Mouse (Mus musculus): ENCODE results near the gene Defb30. TPM values are rescaled to one million over a fixed set of nuclear protein-coding genes. Genes with fewer than 3 reads are reported as not detected.

The Defb30 gene
- not detected for total RNA-seq (2021)

DNA sequence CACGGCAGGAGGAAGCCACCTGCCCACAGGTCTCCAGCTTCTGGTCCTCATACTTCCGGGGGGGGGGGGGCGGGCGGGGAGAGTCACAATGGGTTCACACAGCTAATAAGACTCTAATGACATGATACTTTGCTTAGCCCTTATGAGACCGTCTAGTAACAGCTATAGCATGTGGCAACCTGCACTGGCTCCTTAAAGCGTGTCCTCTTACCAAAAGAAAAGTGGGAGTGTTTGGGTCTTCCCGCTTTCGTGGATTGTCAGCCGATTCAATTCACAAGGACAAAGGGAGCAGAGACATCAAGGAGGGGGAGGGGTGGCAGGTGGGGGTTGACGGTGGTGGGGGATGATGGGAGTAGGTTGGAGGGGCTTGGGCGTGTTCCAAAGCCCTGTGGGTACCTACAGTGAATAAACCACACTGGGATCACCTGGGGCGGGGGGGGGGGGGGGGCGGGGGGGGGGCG lies at the start of gene Defb30:
Gene Defb30 (minus strand): TSS at position 51 of the 461 bp plus-strand sequence.
- no peak for DNase-seq

DNA sequence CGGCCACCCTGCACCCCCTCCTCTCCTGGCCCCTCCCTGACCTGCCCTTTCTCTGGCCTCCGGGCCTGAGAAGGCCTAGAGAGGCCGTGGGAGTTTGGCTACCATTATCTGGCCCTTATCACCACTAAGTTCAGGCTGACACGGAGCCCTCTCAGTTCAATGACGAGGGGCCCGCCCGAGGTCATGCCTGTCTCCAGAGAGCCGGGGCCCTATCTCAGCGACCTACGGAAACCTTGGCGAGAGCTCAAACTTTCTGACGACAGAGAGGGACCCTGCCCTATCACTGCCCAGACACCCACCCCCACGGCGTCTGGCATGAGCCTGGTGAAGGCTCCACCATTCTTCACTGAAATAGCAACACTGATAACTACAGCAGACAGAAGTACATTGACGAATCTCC lies 17.9 kb upstream of the Defb30 start:
- no peak for DNase-seq
- intact Hi-C loops (cut with DNase I) = loop anchor here (5.0 kb wide), 1 partner anchor 130 kb away; no protein-coding TSS in a partner anchor

More for the DNA sequence above, at the start of gene Defb30:
- intact Hi-C loops (cut with DNase I) = no loop called here

DNA sequence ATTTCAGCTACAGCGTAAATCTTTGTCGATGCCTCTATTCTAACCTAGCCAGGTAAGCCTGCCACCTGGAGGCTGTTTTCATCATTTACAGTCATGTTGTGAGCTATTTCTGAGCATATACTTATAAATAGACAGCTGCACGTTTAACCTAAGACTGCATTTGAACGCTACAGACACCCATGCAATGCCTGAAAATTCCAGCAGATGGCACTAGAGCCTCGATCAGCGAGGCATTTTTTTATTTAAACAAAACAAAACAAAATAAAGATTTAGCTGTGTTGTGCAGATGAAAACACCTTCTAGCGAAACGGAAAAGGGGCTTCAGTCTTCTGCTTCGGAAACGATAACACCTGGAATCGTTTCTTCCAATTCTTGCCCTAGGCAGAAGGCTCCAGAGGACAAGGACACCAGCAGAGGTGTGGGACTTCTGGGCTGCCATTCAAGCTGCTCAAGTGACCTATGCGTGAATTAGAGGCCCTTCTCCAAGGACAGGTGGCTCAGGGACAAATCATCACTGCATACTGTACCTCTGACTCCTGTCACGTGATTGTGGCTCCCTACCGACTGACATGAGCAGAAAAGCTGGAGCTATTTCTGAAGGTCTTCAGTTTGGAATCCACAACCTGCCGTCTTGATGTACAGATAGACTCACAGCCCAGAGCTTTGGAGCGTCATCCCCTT lies 17.0 kb upstream of the Defb30 start:
- DNase-seq = peak; percentile 71
- intact Hi-C loops (cut with DNase I) = loop anchor here (5.0 kb wide), 1 partner anchor 131 kb away; no protein-coding TSS in a partner anchor

DNA sequence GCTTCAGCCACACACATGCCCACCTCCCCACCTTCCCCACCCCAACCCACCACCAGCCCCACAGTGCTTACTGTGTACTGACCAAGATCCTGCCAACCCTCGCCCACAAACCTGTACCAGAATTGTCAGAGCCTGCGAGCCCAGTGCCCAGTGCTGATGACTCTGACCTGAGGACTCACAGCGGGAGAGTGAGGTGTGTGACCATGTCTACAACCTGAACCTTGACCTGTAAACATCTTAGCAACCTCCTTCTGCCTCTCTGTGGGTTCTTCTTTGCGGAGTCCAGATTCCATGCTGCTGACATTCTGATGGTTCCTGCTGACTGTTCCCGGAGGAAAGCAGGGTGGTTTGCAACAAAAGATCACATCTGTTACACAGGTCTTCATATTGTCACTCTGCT lies 15.6 kb upstream of the Defb30 start:
- DNase-seq = no peak
- intact Hi-C loops (cut with DNase I) = loop anchor here (5.0 kb wide), 1 partner anchor 132 kb away; no protein-coding TSS in a partner anchor

DNA sequence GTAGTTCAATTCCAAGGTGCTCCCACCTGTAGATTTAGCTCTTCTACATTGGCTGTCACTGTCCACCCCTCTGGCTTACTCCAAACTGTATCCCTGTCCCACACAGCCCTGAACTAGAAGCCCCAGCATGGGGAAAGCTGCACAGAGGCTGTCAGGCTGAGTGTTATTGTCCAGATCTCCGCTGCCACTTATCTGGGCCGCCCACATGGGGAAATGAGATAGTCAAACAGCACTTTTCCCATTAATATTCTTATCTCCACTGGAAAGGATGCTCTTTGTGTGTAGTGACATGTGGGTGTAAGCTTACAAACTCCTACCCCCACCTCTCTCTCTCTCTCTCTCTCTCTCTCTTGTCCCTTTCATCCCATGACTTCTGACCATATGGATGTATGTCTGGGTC lies 12.4 kb upstream of the Defb30 start:
- DNase-seq = no peak
- intact Hi-C loops (cut with DNase I) = no loop called here

DNA sequence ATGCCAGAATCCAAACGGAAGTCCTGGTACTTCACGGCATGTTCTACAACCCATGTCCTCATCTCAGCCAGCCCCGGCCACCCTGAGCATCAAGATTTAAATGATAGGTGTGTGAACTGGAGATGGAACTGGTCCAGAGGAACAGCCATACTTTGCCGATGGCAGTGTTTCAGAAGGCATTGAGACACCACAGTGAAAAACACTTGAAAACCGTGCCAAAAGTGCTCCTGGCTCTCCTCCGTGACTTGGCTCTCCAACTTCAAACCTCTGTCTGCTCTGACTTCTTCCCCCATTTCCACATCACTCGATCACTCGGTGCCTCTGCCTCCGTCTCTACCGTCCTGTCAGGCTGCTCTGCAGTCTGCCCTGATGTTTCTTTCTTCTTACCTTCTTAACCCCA lies 10.6 kb upstream of the Defb30 start:
- intact Hi-C loops (cut with DNase I) = no loop called here
- DNase-seq = no peak

DNA sequence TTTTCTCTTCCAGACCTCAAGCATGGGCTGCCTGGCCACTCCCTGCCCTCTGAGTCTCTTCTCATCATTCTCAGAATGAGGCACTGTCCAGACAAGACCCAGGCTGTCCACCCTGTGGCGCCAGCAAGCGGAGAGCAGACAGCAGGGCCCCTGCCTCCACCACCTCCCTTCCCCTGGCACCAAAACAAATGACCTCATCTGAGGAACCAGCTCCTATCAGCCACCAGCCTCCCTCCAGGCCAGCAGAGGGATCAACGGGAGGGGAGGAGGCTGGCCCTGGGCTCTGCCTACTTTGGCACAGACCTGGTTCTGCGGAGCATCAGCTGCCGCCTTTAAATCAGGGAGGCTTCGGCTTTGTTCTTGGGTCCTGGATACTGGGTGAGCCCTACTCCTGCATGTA lies 5.0 kb upstream of the Defb30 start:
- intact Hi-C loops (cut with DNase I) = no loop called here
- peak; percentile 89 for DNase-seq

DNA sequence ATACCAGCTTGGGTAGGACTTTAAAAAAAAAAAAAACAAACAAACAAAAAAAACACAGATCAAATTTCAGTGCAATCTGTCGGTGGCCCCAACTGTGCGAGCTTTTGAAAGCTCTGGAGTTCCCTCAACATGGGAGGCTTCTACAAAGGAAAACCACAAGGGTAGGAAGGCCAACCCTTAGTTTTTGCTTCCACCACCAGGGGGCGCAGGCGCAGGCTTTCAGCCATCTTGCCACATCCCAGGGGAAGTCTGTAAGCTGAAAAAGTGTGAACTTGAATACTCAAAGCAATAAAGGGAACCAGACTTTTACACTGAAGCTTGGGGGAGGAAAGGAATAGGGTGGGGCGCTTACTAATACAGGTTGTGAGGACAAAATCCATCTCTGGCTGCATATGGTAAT lies 1.0 kb upstream of the Defb30 start:
- peak; percentile 64 for DNase-seq
- intact Hi-C loops (cut with DNase I) = no loop called here

DNA sequence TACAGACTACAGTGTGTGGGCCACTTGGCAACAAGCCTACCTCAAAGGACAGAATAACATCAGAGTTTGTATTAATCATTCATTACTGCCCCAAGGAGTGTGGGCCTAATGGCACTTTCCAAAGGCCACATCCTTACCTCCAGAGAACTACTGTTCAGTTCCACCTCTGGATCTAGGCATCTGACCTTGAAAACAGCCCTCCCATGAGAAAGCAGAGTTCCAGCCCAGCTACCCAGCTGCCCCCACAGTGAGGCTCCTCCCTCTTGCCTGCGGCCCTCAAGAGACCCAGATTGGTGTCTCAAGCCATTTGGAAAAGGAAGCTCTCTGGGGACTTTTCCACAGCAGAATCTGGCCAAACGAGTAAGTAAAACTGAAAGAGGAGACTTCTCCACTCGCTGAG lies 3.1 kb downstream of the Defb30 start, which contains the start of gene Defb42:
Gene Defb42 (plus strand): TSS at position 301 of the 400 bp plus-strand sequence.
- no peak for DNase-seq
- intact Hi-C loops (cut with DNase I) = no loop called here

DNA sequence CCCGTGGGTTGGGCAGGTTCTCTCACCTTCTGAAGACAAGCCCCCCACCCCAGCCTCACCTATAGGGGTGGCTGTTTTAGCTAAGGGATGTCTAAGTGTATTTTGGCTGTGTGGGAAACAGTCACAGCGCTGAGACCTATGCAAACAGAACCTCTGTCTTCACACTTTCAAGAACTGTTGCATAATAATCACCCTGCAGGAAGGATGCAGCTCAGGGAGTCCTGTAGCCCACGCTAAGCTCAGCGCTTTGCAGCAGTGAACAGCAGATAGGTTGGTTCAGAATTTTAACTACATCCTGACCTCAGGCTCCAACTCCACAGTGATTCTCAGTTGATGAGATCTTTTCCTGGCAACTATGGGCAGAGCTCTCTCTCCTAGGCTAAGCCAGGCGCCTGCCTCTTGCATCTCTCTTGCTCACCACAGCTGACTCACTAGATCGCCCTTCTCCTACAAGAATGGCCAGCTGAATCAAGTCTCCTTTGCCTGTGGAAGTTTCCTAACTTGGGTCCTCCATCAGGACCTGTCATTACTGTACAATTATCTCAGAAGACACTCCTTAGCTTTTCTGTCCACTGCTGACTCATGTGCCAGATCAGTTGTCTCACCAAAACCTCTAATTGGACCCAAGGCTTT lies 29.1 kb downstream of the Defb30 start:
- no peak for DNase-seq
- intact Hi-C loops (cut with DNase I) = no loop called here

DNA sequence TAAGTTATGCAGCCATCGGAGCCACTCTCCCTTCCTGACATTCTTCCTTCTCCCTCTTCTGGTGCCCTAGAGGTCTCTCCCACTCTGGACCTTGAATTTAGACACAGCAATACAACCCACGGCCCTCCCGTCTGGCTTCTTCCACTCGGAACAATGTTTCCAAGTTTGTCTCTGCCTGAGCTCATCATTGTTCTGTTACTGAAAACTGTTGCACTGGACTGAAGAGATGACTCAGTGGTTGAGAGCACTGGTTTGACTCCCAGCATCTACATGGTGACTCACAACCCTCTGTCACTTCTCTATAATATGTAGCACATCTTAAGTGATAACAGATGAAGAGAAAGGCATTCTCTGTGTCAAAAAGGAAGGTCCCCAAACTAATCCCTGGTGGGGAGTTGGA lies 35.1 kb downstream of the Defb30 start:
- intact Hi-C loops (cut with DNase I) = no loop called here
- no peak for DNase-seq

DNA sequence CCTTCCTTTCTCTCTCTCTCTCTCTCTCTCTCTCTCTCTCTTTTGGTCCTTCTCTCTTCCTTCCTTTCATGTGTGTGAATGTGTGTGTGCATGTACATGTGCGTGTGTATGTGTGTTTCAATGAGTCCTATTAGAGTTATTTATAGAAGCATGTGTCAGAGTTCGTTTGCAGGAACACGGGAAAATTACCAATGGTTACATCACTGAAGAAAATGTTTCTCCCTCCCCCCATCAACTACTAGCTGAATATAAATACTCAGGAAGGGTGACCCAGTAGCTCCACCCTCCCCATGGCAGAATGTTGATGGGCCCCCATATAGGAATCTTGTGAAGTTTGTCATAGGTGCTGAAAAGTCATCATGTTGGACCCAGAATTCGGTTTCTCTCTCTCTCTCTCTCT lies 36.7 kb downstream of the Defb30 start:
- intact Hi-C loops (cut with DNase I) = no loop called here
- no peak for DNase-seq

DNA sequence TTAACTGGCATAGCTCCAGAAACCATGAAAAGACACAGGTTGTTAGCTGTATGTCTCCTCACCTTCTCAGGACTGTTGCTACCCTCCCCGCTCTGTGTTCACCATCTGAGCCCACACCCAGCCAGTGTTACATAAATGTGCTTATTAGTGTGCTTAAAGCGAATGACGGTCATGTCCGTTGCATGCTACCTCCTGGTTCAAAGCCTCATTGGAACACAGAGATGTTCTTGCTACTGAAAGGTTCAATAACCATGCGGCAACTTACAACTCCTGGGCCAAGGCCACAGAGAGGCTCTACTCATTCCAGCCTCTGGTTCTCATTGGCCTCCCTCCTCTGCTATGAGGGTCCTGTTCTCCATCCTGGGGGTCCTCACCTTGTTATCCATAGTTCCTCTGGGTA lies 38.3 kb downstream of the Defb30 start, which contains the start of gene Defb43:
Gene Defb43 (plus strand): TSS at position 301 of the 400 bp plus-strand sequence.
- intact Hi-C loops (cut with DNase I) = no loop called here

DNA sequence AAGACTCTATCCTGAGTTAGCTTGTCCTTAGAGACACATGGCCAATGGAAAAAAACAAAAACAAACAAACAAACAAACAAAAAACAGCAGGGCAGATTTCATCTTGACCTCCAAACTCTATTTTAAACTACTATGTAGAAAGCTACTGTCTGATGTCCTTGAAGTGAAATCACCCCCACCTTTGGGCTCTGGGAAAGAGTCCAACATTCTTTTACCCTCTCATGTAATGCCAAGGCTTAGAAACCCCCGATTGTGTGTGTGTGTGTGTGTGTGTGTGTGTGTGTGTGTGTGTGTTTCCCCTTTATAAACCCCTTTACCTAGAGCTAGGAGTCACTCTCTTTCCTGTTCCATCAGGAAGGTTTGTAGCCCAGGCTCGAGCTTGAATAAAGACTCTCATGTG lies 47.2 kb downstream of the Defb30 start:
- intact Hi-C loops (cut with DNase I) = no loop called here
- DNase-seq = no peak

More for the DNA sequence above, 38.3 kb downstream of the Defb30 start, which contains the start of gene Defb43:
- DNase-seq = no peak

DNA sequence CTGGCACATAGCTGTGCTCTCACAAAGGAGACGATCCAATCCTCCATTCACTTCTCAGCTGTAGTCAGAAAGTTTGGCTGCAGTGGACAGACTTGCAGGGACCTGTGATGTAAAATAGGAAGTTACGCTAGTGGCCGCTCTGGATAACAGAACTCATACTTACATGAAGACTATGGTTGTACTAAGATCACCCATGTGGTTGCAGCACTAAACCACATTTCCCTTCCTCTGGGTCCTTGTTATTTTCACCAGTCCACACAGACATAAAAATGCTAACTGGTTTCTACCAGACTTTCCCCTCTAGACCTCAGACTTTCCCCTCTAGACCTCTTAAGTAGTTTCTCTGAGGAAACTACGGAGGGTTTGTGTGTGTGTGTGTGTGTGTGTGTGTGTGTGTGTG lies 50.8 kb downstream of the Defb30 start:
- intact Hi-C loops (cut with DNase I) = no loop called here
- no peak for DNase-seq

DNA sequence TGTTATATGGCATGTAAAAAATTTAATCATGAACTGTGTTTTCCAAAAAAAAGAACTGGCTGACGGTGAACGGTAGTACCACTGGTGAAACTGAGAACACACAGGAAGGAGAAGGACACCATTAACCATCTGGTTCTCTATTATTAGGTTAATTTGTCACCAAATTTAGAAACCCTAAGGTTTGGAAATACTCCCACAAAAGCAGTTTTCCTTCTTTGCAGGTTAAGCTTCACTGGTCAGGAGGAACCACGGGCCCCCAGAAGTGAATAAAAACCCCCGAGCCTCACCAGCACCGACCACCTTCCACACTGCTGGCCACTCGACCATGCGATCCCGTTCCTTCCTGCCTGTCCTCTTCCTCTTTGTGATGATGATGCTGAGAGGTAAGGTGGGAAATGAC lies 52.0 kb downstream of the Defb30 start, which contains the start of gene Defb47:
Gene Defb47 (plus strand): TSS at position 301 of the 400 bp plus-strand sequence.
- DNase-seq = no peak
- intact Hi-C loops (cut with DNase I) = no loop called here

DNA sequence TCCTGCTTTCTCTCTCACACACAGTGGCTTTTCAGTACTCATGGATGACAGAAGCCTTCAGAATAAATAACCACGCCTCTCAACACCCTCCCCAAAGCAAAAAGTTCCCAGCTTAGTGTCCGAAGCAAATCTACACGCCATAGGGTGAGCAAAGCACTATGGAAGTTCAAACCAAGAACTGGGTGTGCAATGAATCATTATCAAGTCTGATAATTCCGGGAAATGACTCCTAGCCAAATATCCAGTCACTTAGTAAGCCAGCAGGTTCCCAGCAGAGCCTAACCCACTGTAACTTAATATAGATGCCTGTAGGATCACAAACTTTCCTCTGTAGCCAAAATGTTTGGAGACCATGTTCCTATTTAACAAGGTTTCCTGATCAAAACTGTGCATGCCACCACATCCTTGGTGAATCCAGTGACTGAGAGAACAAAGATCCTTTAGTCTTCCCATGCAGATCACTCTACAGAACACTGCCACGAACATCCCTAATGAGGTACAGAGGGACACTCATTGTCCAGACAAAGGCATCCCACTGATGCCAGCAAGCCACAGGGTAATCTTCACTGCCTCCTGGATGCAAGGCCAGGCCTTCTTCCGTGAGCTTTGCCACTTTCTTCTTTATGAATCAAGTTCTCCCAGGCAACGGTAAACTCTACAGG lies 57.8 kb downstream of the Defb30 start:
- intact Hi-C loops (cut with DNase I) = no loop called here
- DNase-seq = no peak

DNA sequence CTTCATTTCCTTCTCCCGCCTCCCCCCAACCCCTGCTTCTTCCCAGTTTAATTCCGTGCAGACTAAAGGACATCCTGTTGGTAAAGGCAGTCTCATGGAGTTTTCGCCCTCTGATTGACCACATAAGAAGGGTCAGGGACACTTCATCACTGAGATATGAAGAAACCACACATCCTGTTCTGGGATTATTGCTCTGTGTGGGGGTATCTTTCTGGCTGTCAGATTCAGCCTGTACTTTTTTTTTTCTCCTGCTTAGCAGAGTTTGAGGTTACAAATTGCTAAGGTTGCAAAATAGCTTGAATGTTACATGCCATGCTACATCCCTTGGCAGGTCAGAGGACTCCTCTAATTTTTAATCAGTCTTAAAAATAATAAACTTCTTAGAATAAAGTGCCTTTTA lies 58.5 kb downstream of the Defb30 start:
- intact Hi-C loops (cut with DNase I) = no loop called here
- no peak for DNase-seq

DNA sequence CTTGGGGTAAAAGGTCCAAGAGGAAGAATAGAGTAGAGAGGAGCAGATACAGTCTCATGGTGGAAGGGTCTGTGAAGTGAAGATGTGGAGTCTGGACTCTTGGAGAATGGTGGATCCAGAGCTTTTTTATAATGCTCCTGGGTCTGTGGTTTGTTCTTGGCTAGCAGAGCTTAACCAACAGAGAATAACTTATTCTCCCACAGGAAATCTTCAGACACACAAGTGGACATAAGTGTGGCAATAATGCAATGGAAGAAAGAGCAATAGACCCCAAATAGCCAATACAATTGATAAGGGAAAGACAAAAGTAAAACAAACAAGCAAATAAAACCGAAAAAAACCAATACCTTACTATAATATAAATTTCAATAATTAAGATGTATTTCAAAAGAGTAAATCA lies 65.3 kb downstream of the Defb30 start, which contains the start of gene Defb48:
Gene Defb48 (minus strand): TSS at position 101 of the 400 bp plus-strand sequence.
- intact Hi-C loops (cut with DNase I) = no loop called here
- DNase-seq = no peak

All from left cerebral cortex, postnatal 4 days (tissue).